Comparison of ENCODE assay signal across 20 mouse cellular contexts in genomic region chr17:80646131-80646530, GRCm38 (mm10).
DNase-seq lines count a peak whose midpoint lies in the region; ATAC-seq and TF ChIP-seq lines count a peak whose summit lies in the region.
"Had no signal": no experiment of that assay in that cellular context is flagged by ENCODE, and none has a peak within 500 bp of the region (broad histone marks: within the 10 kb centered on the region; RNA-seq: fewer than 3 reads in every experiment).

No protein-coding gene starts in this region.

- H3K4me3 ChIP-seq in lung, embryonic 14.5 days (ENCODE audit: low read depth, low read length): no peak overlapping the region
- no peak overlapping the region for H3K4me3 ChIP-seq in gastrocnemius, adult 2 months
- H3K4me3 ChIP-seq: heart, embryonic 15.5 days; hindbrain, embryonic 15.5 days; limb, embryonic 13.5 days; liver, embryonic 12.5 days; midbrain, embryonic 15.5 days; neural tube, embryonic 12.5 days had no signal

- intact Hi-C loops in gastrocnemius, adult 2 months (cut with DNase I): no loop called here
- intact Hi-C loops in left cerebral cortex, postnatal 4 days (cut with DNase I): no loop called here

- no peak overlapping the region for H3K4me2 ChIP-seq in lung, embryonic 14.5 days
- H3K4me2 ChIP-seq: heart, embryonic 15.5 days; hindbrain, embryonic 15.5 days; limb, embryonic 13.5 days; liver, embryonic 12.5 days; midbrain, embryonic 15.5 days; neural tube, embryonic 12.5 days had no signal

- DNase-seq in adrenal gland, adult 18-20 months (ENCODE audit: low spot score in 2 of 2): peak; percentile 39 to 46
- peak; percentile 86 for DNase-seq in adrenal gland, adult 8-10 months
- peak; percentile 79 for DNase-seq in lung, embryonic 14.5 days
- peak; percentile 21 for DNase-seq in lung, postnatal 25 days (ENCODE audit: low spot score)
- DNase-seq in gastrocnemius, adult 2 months: no peak
- no peak for DNase-seq in left cerebral cortex, postnatal 4 days
- DNase-seq in layer of hippocampus, adult 9-10 months (ENCODE audit: low spot score): no peak
- DNase-seq: cerebellum, adult 8-10 months; gastrocnemius, postnatal 10 days; heart, postnatal 36 days; thymus, adult 2 months; thymus, postnatal 4 days had no signal

- peaks cover 3% of the 10 kb centered on the region; the same call in 1 of the 2 replicates for H3K4me1 ChIP-seq in lung, embryonic 14.5 days (ENCODE audit: insufficient read depth)
- H3K4me1 ChIP-seq: heart, embryonic 15.5 days; hindbrain, embryonic 15.5 days; limb, embryonic 13.5 days; liver, embryonic 12.5 days; midbrain, embryonic 15.5 days; neural tube, embryonic 12.5 days had no signal

- H3K27ac ChIP-seq in lung, embryonic 14.5 days (ENCODE audit: low read depth): no peak overlapping the region
- no peak overlapping the region for H3K27ac ChIP-seq in gastrocnemius, adult 2 months
- H3K27ac ChIP-seq: heart, embryonic 15.5 days; hindbrain, embryonic 15.5 days; kidney, postnatal 0 days; limb, embryonic 13.5 days; liver, embryonic 12.5 days; macrophage; midbrain, embryonic 15.5 days; neural tube, embryonic 12.5 days had no signal

- H3K9ac ChIP-seq in lung, embryonic 14.5 days: no peak overlapping the region; the same call in 1 of the 2 replicates
- H3K9ac ChIP-seq: heart, embryonic 15.5 days; hindbrain, embryonic 15.5 days; limb, embryonic 13.5 days; liver, embryonic 12.5 days; midbrain, embryonic 15.5 days; neural tube, embryonic 12.5 days had no signal

- no peaks in the 10 kb centered on the region for H3K27me3 ChIP-seq in lung, embryonic 14.5 days (ENCODE audit: insufficient read depth, low read length)
- H3K27me3 ChIP-seq: heart, embryonic 15.5 days; hindbrain, embryonic 15.5 days; limb, embryonic 13.5 days; liver, embryonic 12.5 days; midbrain, embryonic 15.5 days; neural tube, embryonic 12.5 days had no signal

- 26% methylated on average over 6 of the region's 6 CpGs for WGBS in lung, embryonic 14.5 days

- ATAC-seq in lung, embryonic 14.5 days (ENCODE audit: insufficient read depth): peak; percentile 86; the same call in 1 of the 2 replicates
- ATAC-seq: liver, embryonic 12.5 days; midbrain, embryonic 15.5 days had no signal

- no peak for TF ChIP-seq CTCF in lung, embryonic 14.5 days (IDR thresholded peaks at IDR 0.05; ENCODE audit: low read depth)
- no peak for TF ChIP-seq CTCF in gastrocnemius, adult 2 months (IDR thresholded peaks at IDR 0.05)

- peaks cover 70% of the 10 kb centered on the region for H3K36me3 ChIP-seq in lung, embryonic 14.5 days (ENCODE audit: insufficient read depth)

- no peaks in the 10 kb centered on the region for H3K9me3 ChIP-seq in lung, embryonic 14.5 days (ENCODE audit: low read depth, low read length)
- H3K9me3 ChIP-seq: heart, embryonic 15.5 days; hindbrain, embryonic 15.5 days; limb, embryonic 13.5 days; liver, embryonic 12.5 days; midbrain, embryonic 15.5 days; neural tube, embryonic 12.5 days had no signal

Comparison
In these comparisons a context has a peak if more than half of its experiments do, and no peak if none do; other contexts are left out.
1. DNase-seq: peak in adrenal gland, adult 18-20 months (2 of 2), adrenal gland, adult 8-10 months (single experiment), lung, embryonic 14.5 days (single experiment) and lung, postnatal 25 days (single experiment); none in gastrocnemius, adult 2 months (single experiment), left cerebral cortex, postnatal 4 days (single experiment) and layer of hippocampus, adult 9-10 months (single experiment).